Mouse (Mus musculus) ES-E14 (cell line): Measurements from ENCODE around the gene Trmt5. TPM values are rescaled to one million over a fixed set of nuclear protein-coding genes. Genes with fewer than 3 reads are reported as not detected.

Experiments used
- DNase-seq: peaks from one replicate; pipeline ENCODE4 v3.0.0-alpha.2; 2013; ENCODE audit warnings: low read depth, low spot score
- H3K27ac ChIP-seq: 2 replicates; pipeline ENCODE4 v1.5.1; 2012; ENCODE audit warnings: low read depth, mild to moderate bottlenecking, low read length, moderate library complexity, mixed read lengths; ENCODE audit not compliant: poor library complexity, insufficient read depth, severe bottlenecking
- H3K36me3 ChIP-seq: 2 replicates; pipeline ENCODE4 v1.6.1; 2012; ENCODE audit warnings: mild to moderate bottlenecking, low read length, moderate library complexity, mixed read lengths; ENCODE audit not compliant: control insufficient read depth, poor library complexity, insufficient read depth, severe bottlenecking
- H3K4me1 ChIP-seq, 2 experiments: fragments of 150-350 bp in 1 of 2; sonication (generic) in 1 of 2; 2 replicates each; pipeline ENCODE4 v1.6.1; 2012; ENCODE audit warnings: low read length in 2 of 2, mild to moderate bottlenecking in 1 of 2, mixed read lengths in 1 of 2; ENCODE audit not compliant: control insufficient read depth in 2 of 2, insufficient read depth in 2 of 2, poor library complexity in 1 of 2
- H3K4me3 ChIP-seq, 2 experiments: fragments of 150-350 bp in 1 of 2; sonication (generic) in 1 of 2; 2 replicates each; pipeline ENCODE4 v1.5.1; 2012; ENCODE audit warnings: low read length in 2 of 2, low read depth in 1 of 2, mild to moderate bottlenecking in 1 of 2, mixed read lengths in 1 of 2; ENCODE audit not compliant: insufficient read depth in 1 of 2, poor library complexity in 1 of 2, severe bottlenecking in 1 of 2
- H3K9ac ChIP-seq: 2 replicates; pipeline ENCODE4 v1.6.1; 2012; ENCODE audit warnings: low read depth, mild to moderate bottlenecking, low read length, mixed read lengths; ENCODE audit not compliant: poor library complexity, insufficient read depth, severe bottlenecking
- H3K9me3 ChIP-seq: fragments of 150-350 bp; sonication (generic); 2 replicates; pipeline ENCODE4 v1.6.1; 2012; ENCODE audit warnings: low read depth, mild to moderate bottlenecking, low read length; ENCODE audit not compliant: control insufficient read depth, insufficient read depth
- CHD2 ChIP-seq: IDR thresholded peaks from 2 replicates; pipeline ENCODE4 v1.6.1; 2014; ENCODE audit warnings: mild to moderate bottlenecking, low read depth, low read length, inconsistent platforms
- HCFC1 ChIP-seq: IDR thresholded peaks from 2 replicates; pipeline ENCODE4 v1.6.1; 2012; ENCODE audit warnings: low read length, inconsistent platforms, borderline replicate concordance; ENCODE audit not compliant: insufficient read depth
- MAFK ChIP-seq: IDR thresholded peaks from 2 replicates; pipeline ENCODE4 v1.6.1; 2014; ENCODE audit warnings: mild to moderate bottlenecking, low read depth, low read length, inconsistent platforms; ENCODE audit not compliant: insufficient read depth
- ZC3H11A ChIP-seq: IDR thresholded peaks from 2 replicates; pipeline ENCODE4 v1.6.1; 2012; ENCODE audit warnings: low read depth, mild to moderate bottlenecking, inconsistent platforms, low read length, borderline replicate concordance
- ZNF384 ChIP-seq: IDR thresholded peaks from 2 replicates; pipeline ENCODE4 v1.6.1; 2012; ENCODE audit warnings: low read depth, low read length, inconsistent platforms
- in situ Hi-C, 2 experiments: fragments of 600-800 bp; cut with MboI; formaldehyde crosslinking; loops; one replicate each; pipeline ENCODE4 v1.15.1; 2025; ENCODE audit warnings: low sequenced_read_pairs in 2 of 2, inconsistent platforms in 1 of 2; ENCODE audit not compliant: unreplicated experiment in 2 of 2
- total RNA-seq: library from RNA; depleted of rRNA; stranded (reverse); fragments of 300-350 nt; gene quantifications from 2 replicates; pipeline ENCODE4 v1.2.3, GENCODE M21; 2012

The Trmt5 gene
- total RNA-seq, 1 experiment: 31.4 TPM

DNA sequence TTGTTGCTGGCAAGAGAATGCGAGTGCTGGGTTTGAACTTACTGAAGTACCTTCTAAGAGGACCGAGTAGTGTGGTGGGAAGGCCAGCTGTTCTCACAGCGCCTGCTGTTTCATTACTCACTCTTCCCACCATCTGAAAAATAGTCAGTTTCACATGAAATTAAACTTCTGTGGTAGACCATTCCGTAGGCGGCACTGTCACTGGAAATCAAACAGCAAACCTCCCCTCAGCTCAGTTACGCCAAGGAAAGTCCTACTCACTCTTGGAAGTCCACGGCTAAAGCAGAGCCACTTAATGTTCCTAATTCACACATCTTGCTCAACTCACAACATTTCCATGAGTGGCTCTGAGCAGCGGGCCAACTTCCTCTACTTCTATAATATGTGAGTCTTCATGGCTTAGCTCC lies 37.7 kb upstream of the Trmt5 start:
- TF ChIP-seq HCFC1: no peak
- H3K9ac ChIP-seq: no peak overlapping the region
- no peak overlapping the region for H3K27ac ChIP-seq
- 0 out of 2 replicates have a peak, but pooled peaks cover 2% of the 10 kb centered on the region for H3K36me3 ChIP-seq
- no peaks in the 10 kb centered on the region for H3K9me3 ChIP-seq
- H3K4me3 ChIP-seq: no peak overlapping the region
- no peaks in the 10 kb centered on the region for H3K4me1 ChIP-seq
- no peak for DNase-seq
- in situ Hi-C loops: no loop called here

DNA sequence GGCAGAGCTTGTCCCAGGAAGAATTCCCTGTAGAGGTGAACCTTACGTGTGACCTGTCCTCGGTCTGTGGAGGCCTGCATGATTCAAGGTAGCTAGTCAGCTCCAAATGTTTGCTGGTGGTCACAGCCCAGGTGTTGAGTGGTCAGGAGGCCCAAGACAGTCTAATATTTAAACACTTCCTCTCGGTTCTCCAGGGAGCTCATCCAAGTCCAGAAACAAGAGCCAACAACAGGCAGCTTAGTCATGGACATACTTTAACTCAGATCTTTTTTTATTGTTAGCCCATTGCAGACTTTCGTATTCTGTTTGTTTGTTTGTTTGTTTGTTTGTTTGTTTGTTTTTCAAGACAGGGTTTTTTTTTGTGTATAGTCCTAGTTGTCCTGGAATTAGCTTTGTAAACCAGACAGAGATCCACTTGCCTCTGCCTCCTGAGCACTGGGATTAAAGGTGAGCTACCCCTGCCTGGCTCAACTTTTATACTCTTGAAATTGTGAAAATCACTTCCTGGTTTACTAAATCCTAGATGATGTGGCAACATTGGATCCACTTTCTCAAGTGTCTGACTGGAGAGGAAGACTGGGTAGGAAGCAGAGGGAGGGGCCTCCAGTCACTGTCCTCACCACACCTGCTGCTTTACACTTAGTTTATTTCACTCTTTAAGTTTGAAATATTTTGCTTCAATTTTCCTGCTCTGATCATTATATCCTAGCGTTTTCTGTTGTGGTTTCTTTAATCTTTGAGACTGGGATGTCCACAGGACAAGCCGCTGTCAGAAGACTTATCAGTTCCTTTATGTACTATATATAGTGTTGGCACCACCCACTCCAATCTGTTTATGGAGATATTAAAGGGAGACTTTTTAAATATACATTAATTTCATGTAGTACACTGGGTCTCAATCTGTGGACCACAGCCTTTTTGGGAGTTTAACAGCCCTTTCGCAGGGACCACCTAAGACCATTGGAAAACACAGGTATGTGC lies 31.5 kb upstream of the Trmt5 start:
- Histone ChIP-seq H3K27ac (no peak overlapping the region), H3K9ac (no peak overlapping the region), H3K9me3 (no peaks in the 10 kb centered on the region), H3K4me3 (no peak overlapping the region), H3K36me3 (peaks cover 3% of the 10 kb centered on the region; the same call in 1 of the 2 replicates), H3K4me1 (no peaks in the 10 kb centered on the region)
- no peak for TF ChIP-seq HCFC1
- no peak for TF ChIP-seq MAFK
- TF ChIP-seq ZC3H11A: no peak
- TF ChIP-seq ZNF384: no peak
- TF ChIP-seq CHD2: no peak
- DNase-seq: no peak
- in situ Hi-C loops: no loop called here

DNA sequence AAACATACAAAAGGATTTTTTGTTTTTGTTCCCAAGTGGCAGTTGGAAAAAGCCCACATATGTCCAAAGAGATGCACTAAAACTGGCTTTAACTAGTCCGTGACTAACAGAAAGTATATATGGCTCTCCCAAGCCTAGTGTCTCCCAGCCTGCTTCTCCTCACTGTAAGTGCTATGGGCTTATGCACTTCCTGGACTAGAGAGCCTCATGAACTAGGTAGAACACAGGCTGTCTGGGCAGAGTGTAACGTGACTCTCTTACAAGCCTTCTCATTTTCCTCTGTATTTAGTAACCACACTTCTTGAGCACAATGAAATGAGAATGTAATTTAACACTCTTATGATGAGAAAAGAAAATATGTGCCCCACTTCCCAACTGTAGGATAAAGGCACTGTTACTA lies 22.2 kb upstream of the Trmt5 start:
- in situ Hi-C loops: no loop called here
- TF ChIP-seq CHD2: no peak
- TF ChIP-seq ZNF384: no peak
- TF ChIP-seq HCFC1: no peak
- TF ChIP-seq MAFK: no peak
- TF ChIP-seq ZC3H11A: no peak
- Histone ChIP-seq H3K9ac (no peak overlapping the region), H3K9me3 (no peaks in the 10 kb centered on the region), H3K27ac (no peak overlapping the region), H3K4me3 (no peak overlapping the region), H3K4me1 (no peaks in the 10 kb centered on the region), H3K36me3 (no peaks in the 10 kb centered on the region)
- no peak for DNase-seq

DNA sequence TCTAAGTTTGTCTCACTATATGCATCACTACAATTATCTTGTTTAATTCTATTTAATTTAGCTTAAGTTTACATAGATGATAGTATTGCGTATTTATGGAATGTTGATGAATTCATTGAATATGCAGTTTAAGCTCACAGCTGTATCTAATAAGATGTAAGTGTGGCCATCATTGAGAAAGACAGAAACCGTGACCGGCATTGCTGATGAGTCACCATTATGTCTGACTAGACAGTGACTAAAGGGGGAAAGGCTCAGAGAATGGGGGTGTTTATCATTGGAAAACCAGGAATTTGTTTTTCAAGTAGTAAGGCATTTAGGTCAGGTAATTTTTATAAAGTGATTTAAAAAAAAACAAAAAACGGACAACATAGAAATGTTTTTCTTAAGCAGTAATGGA lies 21.2 kb upstream of the Trmt5 start:
- H3K36me3 ChIP-seq: no peaks in the 10 kb centered on the region
- no peak overlapping the region for H3K4me3 ChIP-seq
- no peaks in the 10 kb centered on the region for H3K9me3 ChIP-seq
- TF ChIP-seq HCFC1: no peak
- TF ChIP-seq ZNF384: no peak
- in situ Hi-C loops: no loop called here
- no peak overlapping the region for H3K27ac ChIP-seq
- no peak overlapping the region for H3K9ac ChIP-seq
- H3K4me1 ChIP-seq: no peaks in the 10 kb centered on the region
- no peak for DNase-seq

DNA sequence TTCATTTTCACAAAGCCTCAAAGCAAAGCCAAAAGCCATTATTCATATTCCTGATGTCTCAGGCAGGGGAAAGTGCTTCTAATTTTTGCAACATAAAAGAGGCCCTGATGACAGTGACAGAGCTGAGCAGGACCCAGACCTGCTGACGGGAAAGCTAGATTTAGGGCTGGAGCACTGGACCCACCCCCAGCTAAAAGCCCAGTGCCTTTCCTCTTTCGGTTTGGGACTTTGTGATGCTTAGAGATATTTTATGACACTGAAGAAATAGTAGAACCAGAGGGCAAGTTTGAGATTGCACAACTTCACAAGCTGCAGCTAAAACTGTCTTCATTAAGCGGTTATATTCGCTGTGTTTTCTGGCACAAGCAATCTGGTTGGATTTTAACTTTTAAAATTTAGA lies 18.1 kb upstream of the Trmt5 start:
- DNase-seq: no peak
- Histone ChIP-seq H3K9ac (no peak overlapping the region), H3K27ac (no peak overlapping the region), H3K4me1 (no peaks in the 10 kb centered on the region), H3K36me3 (no peaks in the 10 kb centered on the region), H3K9me3 (no peaks in the 10 kb centered on the region), H3K4me3 (no peak overlapping the region)
- TF ChIP-seq ZC3H11A: no peak
- TF ChIP-seq CHD2: no peak
- no peak for TF ChIP-seq HCFC1
- no peak for TF ChIP-seq ZNF384
- TF ChIP-seq MAFK: no peak
- in situ Hi-C loops: no loop called here
